Mouse (Mus musculus): ENCODE measurements around the gene Dock4.

The Dock4 gene

DNA sequence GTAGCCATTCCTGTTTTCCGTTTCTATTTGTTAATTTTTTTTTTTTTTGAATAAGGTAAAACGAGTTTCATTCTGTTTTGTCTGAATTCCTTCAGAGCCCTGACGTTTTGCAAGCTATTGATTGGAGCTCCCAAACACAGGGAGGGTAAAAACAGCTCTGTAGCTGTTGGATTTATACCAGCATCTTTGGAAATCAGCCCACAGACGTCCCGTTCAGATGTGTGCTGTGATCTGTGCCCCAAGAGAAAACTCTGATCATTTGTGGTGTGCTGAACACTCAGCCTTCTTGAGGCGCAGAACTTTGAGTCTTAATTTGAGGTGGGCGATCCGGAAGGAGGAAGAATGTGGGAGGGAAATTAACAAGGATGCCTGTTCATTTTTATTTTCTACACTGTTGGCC is 62.7 kb downstream of the Dock4 start:
- in situ Hi-C loops (cut with MboI, MseI), result no loop called here

GRCm38 (mm10) chr12:40511643-40512369 is 66.1 kb downstream of the Dock4 start:
- in situ Hi-C loops (cut with MboI, MseI), result no loop called here

GRCm38 (mm10) chr12:40512370-40512693 is 66.6 kb downstream of the Dock4 start:
- in situ Hi-C loops (cut with MboI, MseI), result no loop called here

DNA sequence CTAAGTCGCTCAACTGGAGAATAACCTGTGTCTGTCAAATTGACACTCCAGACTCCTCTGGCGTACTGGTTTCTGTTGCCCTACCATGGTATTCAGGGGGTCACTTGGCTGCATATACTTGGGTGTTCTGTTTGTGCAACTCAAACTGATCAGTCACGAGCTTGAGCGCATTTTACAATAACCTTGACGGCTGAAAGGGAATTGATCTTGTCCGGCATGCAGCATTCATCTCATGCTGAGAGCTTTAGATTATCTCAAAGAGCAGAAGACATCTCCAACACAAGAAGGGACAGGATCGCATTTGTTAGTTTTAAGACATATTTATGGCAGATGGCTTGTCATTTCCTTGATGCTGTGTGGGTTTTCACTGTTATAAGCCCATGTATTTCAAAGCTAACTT is 67.2 kb downstream of the Dock4 start:
- in situ Hi-C loops (cut with MboI, MseI), result no loop called here

GRCm38 (mm10) chr12:40514021-40514420 is 68.3 kb downstream of the Dock4 start:
- in situ Hi-C loops (cut with MboI, MseI), result no loop called here

DNA sequence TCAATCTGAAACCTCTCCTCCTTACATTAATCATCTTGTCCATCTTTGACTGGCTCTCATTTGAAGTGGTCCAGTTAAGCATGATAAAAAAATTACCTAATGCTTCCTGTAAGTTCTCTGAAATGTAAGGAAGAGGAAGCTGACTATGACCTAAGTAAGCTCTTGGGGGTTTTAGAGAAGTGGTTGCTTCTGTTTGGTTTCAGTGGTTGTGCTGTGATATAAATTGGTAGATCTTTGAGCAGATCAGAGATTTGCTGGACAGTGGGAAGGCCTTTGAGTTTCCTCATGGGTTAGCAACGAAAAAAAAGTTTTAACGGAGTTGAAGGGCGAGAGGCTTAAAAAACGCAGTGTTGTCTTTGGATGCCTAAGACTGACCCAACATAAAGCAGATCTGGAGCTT is 76.7 kb downstream of the Dock4 start:
- in situ Hi-C loops (cut with MboI, MseI), result no loop called here

- in situ Hi-C loops (cut with MboI, MseI), result no loop called here
Observed at GRCm38 (mm10) chr12:40523020-40523419, 77.3 kb downstream of the Dock4 start.

DNA sequence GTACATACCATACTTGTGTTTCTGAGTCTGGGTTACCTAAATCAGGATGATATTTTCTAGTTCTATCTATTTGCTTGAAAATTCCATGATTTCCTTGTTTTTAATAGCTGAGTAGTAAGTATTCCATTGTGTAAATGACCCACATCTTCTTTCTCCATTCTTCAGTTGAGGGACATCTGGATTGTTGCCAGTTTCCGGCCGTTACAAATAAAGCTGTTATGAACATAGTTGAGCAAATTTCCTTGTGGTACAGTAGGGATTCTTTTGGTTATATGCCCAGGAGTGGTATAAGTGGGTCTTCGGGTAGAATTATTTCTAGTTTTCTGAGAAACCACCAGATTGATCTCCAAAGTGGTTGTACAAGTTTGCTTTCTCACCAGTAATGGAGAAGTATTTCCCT is 79.3 kb downstream of the Dock4 start:
- in situ Hi-C loops (cut with MboI, MseI), result no loop called here

GRCm38 (mm10) chr12:40535655-40536618 is 90.2 kb downstream of the Dock4 start:
- in situ Hi-C loops (cut with MboI, MseI), result no loop called here

GRCm38 (mm10) chr12:40537826-40538225 is 92.1 kb downstream of the Dock4 start:
- in situ Hi-C loops (cut with MboI, MseI), result no loop called here

- in situ Hi-C loops (cut with MboI, MseI), result no loop called here
Observed at GRCm38 (mm10) chr12:40538318-40538717, 92.6 kb downstream of the Dock4 start.

- in situ Hi-C loops (cut with MboI, MseI), result no loop called here
Observed at GRCm38 (mm10) chr12:40538780-40539179, 93.0 kb downstream of the Dock4 start.

DNA sequence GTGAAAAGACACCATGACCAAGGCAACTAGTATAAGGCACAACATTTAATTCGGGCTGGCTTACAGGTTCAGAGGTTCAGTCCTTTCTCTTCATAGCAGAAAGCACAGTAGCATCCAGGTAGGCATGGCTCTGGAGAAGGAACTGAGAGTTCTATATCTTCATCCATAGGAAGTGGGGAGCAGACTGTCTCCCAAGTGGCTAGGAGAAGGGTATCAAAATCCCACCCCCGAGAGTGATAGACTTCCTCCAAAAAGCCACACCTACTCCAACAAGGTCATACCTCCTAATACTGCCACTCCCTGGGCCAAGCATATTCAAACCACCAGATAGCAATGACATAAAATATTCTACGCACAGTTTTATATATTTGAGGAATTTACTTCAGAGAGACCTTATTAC is 98.5 kb downstream of the Dock4 start:
- in situ Hi-C loops (cut with MboI, MseI), result no loop called here

GRCm38 (mm10) chr12:40546827-40547226 is 101.1 kb downstream of the Dock4 start:
- in situ Hi-C loops (cut with MboI, MseI), result no loop called here

- in situ Hi-C loops (cut with MboI, MseI), result no loop called here
Observed at GRCm38 (mm10) chr12:40551317-40551716, 105.6 kb downstream of the Dock4 start.

DNA sequence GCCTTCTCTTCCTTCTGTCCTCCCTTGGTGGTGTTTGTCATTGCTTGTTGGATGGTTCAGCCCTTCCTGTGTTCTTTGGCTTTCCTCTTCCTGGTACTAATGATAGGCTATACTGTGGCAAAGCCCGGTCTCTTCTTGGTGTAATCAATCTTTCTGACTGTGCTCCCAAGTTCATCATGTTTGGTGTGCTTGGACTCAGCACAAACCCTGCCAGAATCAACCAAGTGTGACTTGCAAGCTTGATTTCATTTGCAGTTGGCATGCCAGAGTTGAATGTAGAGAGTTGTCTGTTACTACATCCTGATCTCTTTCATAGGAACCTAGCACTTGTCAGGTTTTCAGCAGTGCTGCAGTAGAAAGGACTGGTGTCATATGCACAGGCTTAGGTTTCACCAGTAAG is 106.4 kb downstream of the Dock4 start:
- in situ Hi-C loops (cut with MboI, MseI), result no loop called here

DNA sequence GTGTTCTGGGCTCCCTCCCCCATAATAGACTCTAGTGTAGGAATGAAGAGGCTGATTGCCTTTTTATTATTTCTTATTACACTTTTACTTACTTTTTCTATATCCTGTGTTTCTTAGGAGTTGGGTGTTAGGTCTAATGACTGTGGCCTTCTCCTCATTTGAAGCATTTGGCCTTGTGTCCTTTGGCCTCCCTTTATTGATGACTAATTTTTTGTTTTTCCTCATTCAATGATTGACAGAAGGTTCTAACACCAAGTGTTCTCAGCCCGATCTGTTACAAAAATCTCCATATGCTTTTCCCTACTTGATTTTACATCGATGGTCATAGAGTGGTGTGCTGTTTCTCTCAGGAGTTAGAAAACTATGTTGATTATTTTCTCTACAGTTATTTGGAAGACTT is 108.2 kb downstream of the Dock4 start:
- in situ Hi-C loops (cut with MboI, MseI), result no loop called here

DNA sequence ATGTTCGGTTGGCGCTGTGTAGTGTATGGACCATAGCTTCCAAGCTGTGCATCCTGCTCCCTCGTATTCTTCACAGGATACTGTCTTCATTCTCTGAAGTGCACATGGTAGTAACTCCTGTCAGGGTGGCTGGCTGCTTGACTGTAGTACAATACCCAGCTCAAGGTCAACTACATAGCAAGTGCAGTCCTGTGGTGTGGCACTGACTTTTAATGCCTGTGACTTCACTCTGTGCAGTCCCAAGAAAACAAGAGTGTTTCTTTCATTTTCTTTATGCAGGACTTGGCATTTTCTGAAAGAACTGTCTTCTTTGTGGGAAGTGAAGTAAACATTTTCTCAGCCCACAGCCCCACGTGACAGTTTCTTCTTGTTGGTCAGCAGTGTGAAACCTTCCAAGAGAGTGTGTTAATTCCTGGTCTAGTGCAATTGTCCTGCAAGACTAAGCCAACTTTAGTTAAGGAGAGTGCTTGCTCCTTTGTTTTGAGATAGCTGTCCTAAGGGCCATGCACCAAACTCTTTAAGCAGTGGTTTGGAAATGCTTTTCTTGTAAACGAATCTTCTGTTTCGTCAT is 109.3 kb downstream of the Dock4 start:
- in situ Hi-C loops (cut with MboI, MseI), result no loop called here

DNA sequence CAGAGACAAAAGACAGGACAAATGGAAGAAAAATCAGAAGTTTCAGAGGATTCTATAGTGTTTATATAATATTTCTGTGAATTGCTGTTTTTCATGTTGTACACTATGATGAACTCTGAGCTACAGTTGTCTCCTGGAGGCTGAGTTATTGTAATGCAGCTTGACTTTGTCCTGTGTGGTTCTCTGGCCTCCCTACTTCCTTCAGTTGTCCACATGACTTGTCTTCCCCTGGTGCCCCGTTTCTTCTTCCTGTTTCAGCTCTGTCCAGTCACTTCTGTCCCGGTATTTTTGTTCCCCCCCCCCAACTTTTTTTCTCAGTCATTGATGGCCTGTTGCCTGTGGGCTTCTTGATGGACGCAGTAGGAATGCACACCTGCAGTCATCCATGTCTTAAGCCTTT is 112.8 kb downstream of the Dock4 start:
- in situ Hi-C loops (cut with MboI, MseI), result no loop called here

- in situ Hi-C loops (cut with MboI, MseI), result no loop called here
Observed at GRCm38 (mm10) chr12:40559103-40559502, 113.4 kb downstream of the Dock4 start.

GRCm38 (mm10) chr12:40563703-40564102 is 118.0 kb downstream of the Dock4 start:
- in situ Hi-C loops (cut with MboI, MseI), result loop anchor here (10.0 kb wide), 1 partner anchor 819 kb away; no protein-coding TSS in a partner anchor

DNA sequence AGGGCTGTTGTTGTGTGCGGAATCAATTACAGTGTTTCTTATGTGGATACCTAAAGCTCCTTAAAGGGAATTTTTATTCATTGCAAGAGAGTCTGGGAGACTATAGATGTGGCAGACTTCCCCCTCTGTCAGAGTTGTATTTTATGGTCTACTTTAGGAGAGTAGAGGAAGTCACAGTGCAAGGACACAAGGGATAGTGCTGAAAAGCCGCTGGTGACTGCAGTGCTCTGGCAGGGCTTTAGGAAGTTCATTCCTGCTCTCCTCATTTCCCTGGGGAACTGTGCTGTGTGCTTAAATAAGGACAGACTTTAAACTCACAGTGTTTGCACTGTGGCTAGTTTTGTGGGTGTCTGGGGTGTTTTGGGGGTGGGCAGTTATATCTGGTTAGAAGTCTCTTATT is 118.5 kb downstream of the Dock4 start:
- in situ Hi-C loops (cut with MboI, MseI), result loop anchor here (10.0 kb wide), 1 partner anchor 819 kb away; no protein-coding TSS in a partner anchor

Data from T-helper 2 cell (primary cell).